Mouse (Mus musculus) heart, embryonic 13.5 days (tissue): ENCODE results near the gene Stk24. TPM values are rescaled to one million over a fixed set of nuclear protein-coding genes. Genes with fewer than 3 reads are reported as not detected.

Experiments used
- ATAC-seq: fragments of 200-750 bp; cut with Nextera tagmentation; 2 replicates; pipeline ENCODE4 v1.8.0; 2017; ENCODE audit warnings: moderate TSS enrichment; ENCODE audit not compliant: insufficient number of reproducible peaks, low FRiP score, low TSS enrichment; ENCODE audit errors: extremely low read depth
- H3K27ac ChIP-seq: fragments of 300-500 bp; sonication (generic); replicated peaks from 2 replicates; pipeline ENCODE4 v1.5.1; 2015; ENCODE audit warnings: moderate library complexity, mild to moderate bottlenecking, inconsistent platforms
- H3K27me3 ChIP-seq: fragments of 300-500 bp; sonication (generic); replicated peaks from 2 replicates; pipeline ENCODE4 v1.6.1; 2015; ENCODE audit warnings: mild to moderate bottlenecking, inconsistent platforms
- H3K36me3 ChIP-seq: fragments of 300-500 bp; sonication (generic); 2 replicates; pipeline ENCODE4 v1.6.1; 2015; ENCODE audit warnings: mild to moderate bottlenecking, inconsistent platforms
- H3K4me1 ChIP-seq: fragments of 300-500 bp; sonication (generic); 2 replicates; pipeline ENCODE4 v1.6.1; 2015; ENCODE audit warnings: inconsistent platforms
- H3K4me2 ChIP-seq: fragments of 300-500 bp; sonication (generic); 2 replicates; pipeline ENCODE4 v1.6.1; 2015; ENCODE audit warnings: inconsistent platforms, mild to moderate bottlenecking, moderate library complexity
- H3K4me3 ChIP-seq: fragments of 300-500 bp; sonication (generic); 2 replicates; pipeline ENCODE4 v1.5.1; 2015; ENCODE audit warnings: moderate library complexity, mild to moderate bottlenecking, inconsistent platforms
- H3K9ac ChIP-seq: fragments of 300-500 bp; sonication (generic); 2 replicates; pipeline ENCODE4 v1.6.1; 2015; ENCODE audit warnings: inconsistent platforms, mild to moderate bottlenecking, moderate library complexity
- H3K9me3 ChIP-seq: fragments of 300-500 bp; sonication (generic); 2 replicates; pipeline ENCODE4 v1.6.1; 2016; ENCODE audit warnings: inconsistent platforms
- WGBS: fragments of 180-500 bp; shearing (Covaris S2); methylation state at CpG from one replicate; pipeline ENCODE4 v1.1.7; 2015; ENCODE audit warnings: mixed read lengths; 5-methylcytosine and 5-hydroxymethylcytosine counted together
- polyA plus RNA-seq: library from polyadenylated mRNA; unstranded; fragments of >200 nt; fragmentation: Nextera tagmentation; extraction: Ambion mirVana; gene quantifications from 2 replicates; pipeline ENCODE4 v1.2.1, GENCODE M21; 2015

The Stk24 gene
- polyA plus RNA-seq, 1 experiment from 2014 or later, result 29.7 TPM

DNA sequence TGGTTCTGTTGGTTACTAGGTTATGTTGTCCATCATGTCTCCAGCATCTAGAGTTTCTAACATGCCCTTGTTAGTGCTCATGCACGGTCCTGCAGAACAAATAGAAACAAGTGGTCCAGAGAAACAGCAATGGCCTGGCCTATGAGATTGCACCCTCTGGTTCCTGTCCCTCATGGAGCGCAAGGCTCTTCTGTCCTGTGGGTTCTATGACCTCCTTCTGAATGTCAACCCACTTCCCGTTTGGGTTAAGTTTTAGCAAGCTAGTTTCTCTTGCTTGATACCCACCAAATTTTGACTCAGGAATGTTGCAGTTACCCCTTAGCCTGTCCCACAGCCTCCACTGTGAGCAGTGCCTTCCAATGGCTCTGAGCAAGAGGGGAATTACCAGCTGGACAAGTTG, 29.1 kb upstream of the Stk24 start:
- Histone ChIP-seq H3K4me2 (no peak overlapping the region), H3K4me3 (no peak overlapping the region), H3K36me3 (no peaks in the 10 kb centered on the region), H3K4me1 (no peaks in the 10 kb centered on the region), H3K9me3 (no peaks in the 10 kb centered on the region), H3K9ac (no peak overlapping the region), H3K27ac (no peak overlapping the region), H3K27me3 (no peaks in the 10 kb centered on the region)
- ATAC-seq, result no peak
- 79% methylated on average over 3 of the region's 3 CpGs for WGBS

DNA sequence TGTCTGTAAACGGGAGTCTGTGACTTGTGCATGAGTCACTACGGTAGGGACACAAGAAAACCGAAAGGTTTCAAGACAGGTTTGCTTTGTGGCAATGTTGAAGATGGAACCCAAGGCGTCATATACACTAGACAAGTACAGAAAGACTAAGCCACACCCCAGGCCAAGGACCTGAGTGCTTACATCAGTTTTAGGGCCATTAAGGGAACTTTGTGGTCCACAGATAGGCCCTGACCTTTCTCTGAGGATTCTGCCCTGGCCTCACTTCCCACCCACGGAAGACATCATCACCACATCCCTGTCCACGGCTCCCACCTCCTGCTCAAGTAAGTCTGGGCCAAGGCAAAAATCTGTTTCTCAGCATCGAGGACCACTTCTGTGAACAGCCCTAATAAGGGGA, 27.1 kb upstream of the Stk24 start:
- no peaks in the 10 kb centered on the region for H3K36me3 ChIP-seq
- ATAC-seq, result no peak
- no peaks in the 10 kb centered on the region for H3K27me3 ChIP-seq
- no peak overlapping the region for H3K4me3 ChIP-seq
- no peaks in the 10 kb centered on the region for H3K9me3 ChIP-seq
- H3K9ac ChIP-seq, result no peak overlapping the region
- 85% methylated on average over 7 of the region's 7 CpGs for WGBS
- no peak overlapping the region for H3K27ac ChIP-seq
- no peak overlapping the region for H3K4me2 ChIP-seq
- no peaks in the 10 kb centered on the region for H3K4me1 ChIP-seq

DNA sequence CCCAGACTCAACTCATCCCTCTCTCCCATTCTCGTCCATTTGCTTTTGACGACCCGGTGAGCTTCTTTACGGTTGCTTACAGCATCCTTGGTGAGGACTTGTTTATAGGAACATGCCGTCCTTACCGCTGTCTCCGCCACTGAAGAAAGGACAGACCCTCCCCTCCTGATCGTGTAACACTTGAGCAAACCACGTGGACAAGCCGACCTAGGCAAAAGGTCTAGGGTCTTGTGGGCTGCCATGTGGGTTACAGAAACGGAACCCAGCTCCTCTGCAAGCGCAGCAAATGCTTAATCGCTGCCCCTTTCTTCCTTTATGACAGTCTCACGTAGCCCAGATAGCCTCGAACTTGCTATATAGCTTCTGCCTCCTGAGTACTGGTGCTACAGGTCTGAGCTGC, 25.7 kb upstream of the Stk24 start:
- no peaks in the 10 kb centered on the region for H3K4me1 ChIP-seq
- no peaks in the 10 kb centered on the region for H3K9me3 ChIP-seq
- WGBS, result 42% methylated on average over 15 of the region's 15 CpGs
- H3K9ac ChIP-seq, result 0 out of 2 replicates have a peak overlapping the region, but pooled peaks have one; percentile 19
- H3K4me3 ChIP-seq, result peak overlapping the region; percentile 30
- H3K36me3 ChIP-seq, result no peaks in the 10 kb centered on the region
- H3K27ac ChIP-seq, result no peak overlapping the region
- ATAC-seq, result no peak
- no peaks in the 10 kb centered on the region for H3K27me3 ChIP-seq
- peak overlapping the region; percentile 60 for H3K4me2 ChIP-seq

DNA sequence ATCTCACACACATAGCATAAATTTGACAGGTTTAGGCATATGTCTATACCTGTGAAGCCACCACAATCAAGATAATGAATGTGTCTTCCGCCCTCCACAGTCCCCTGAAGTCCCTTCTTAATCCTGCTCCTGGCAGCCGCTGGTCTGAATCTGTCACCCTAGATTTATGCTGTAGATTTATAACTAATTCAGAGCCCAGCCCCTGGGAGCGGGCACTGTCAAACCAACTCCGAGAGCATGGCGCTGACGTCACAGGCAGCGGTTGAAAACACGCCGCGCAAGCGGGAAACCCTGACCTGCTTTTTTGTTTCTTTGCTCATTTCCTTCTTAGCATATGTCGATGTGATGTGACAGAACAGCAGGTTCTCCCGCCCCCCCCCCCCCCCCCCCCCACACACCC, 25.3 kb upstream of the Stk24 start:
- Histone ChIP-seq H3K4me2 (peak overlapping the region; percentile 60), H3K9me3 (no peaks in the 10 kb centered on the region), H3K36me3 (no peaks in the 10 kb centered on the region), H3K27ac (no peak overlapping the region), H3K4me1 (no peaks in the 10 kb centered on the region), H3K27me3 (no peaks in the 10 kb centered on the region), H3K4me3 (peak overlapping the region; percentile 30), H3K9ac (0 out of 2 replicates have a peak overlapping the region, but pooled peaks have one; percentile 19)
- ATAC-seq, result no peak
- 57% methylated on average over 13 of the region's 13 CpGs for WGBS

DNA sequence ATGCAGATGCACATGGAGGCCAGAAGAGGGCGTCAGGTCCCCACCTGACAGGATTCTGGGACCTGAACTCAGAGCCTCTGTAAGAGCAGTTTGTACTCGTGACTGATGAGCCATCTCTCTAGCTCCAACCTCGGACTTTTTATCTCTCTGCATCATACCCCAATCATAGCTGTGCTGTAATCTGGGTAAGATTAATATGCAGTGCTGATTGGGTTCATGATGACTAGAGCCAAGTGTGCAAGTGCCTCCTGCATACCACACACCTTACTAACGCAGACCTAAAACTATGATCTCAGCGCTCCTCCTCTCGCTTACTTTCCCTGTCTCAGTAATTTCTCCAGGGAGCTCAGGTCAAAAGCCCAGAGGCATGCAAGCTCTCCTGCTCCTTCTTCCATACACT, 19.9 kb upstream of the Stk24 start:
- H3K4me1 ChIP-seq, result no peaks in the 10 kb centered on the region
- no peaks in the 10 kb centered on the region for H3K27me3 ChIP-seq
- H3K9ac ChIP-seq, result no peak overlapping the region
- WGBS, result 80% methylated on average over 6 of the region's 6 CpGs
- no peak overlapping the region for H3K27ac ChIP-seq
- no peak overlapping the region for H3K4me2 ChIP-seq
- no peaks in the 10 kb centered on the region for H3K9me3 ChIP-seq
- no peaks in the 10 kb centered on the region for H3K36me3 ChIP-seq
- H3K4me3 ChIP-seq, result no peak overlapping the region
- ATAC-seq, result no peak

GRCm38 (mm10) chr14:121397471-121397870, 17.7 kb upstream of the Stk24 start:
- 47% methylated on average over 1 of the region's 1 CpGs for WGBS
- Histone ChIP-seq H3K9ac (no peak overlapping the region), H3K27me3 (no peaks in the 10 kb centered on the region), H3K4me3 (no peak overlapping the region), H3K4me1 (0 out of 2 replicates have a peak, but pooled peaks cover 1% of the 10 kb centered on the region), H3K4me2 (no peak overlapping the region), H3K27ac (no peak overlapping the region), H3K9me3 (no peaks in the 10 kb centered on the region), H3K36me3 (no peaks in the 10 kb centered on the region)
- no peak for ATAC-seq

DNA sequence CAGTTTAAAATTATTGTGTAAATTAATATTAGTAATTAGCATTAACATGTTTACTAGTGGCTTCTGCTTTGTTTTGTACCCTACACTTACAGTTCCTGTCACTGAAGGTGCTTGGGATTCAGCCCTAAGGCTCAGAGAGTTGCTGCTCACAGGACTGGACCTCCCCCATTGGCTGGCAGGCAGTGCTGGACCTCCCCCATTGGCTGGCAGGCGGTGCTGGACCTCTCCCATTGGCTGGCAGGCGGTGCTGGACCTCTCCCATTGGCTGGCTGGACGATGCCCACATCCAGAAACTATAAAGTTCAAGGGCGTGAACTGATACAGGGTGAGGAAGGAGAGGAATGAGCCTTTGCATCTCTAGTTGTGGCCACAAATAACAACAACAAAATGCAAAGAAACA, 15.3 kb upstream of the Stk24 start:
- Histone ChIP-seq H3K4me1 (peaks cover 13% of the 10 kb centered on the region; the same call in 1 of the 2 replicates), H3K27me3 (no peaks in the 10 kb centered on the region), H3K4me3 (no peak overlapping the region), H3K9me3 (no peaks in the 10 kb centered on the region), H3K9ac (no peak overlapping the region), H3K36me3 (no peaks in the 10 kb centered on the region), H3K4me2 (no peak overlapping the region), H3K27ac (no peak overlapping the region)
- 86% methylated on average over 4 of the region's 4 CpGs for WGBS
- ATAC-seq, result no peak

GRCm38 (mm10) chr14:121391927-121392326, 12.1 kb upstream of the Stk24 start:
- no peaks in the 10 kb centered on the region for H3K27me3 ChIP-seq
- WGBS, result 71% methylated on average over 5 of the region's 5 CpGs
- H3K9me3 ChIP-seq, result no peaks in the 10 kb centered on the region
- no peak overlapping the region for H3K9ac ChIP-seq
- H3K4me2 ChIP-seq, result no peak overlapping the region
- H3K4me1 ChIP-seq, result peaks cover 19% of the 10 kb centered on the region
- peak overlapping the region; percentile 51 for H3K27ac ChIP-seq
- H3K4me3 ChIP-seq, result no peak overlapping the region
- H3K36me3 ChIP-seq, result no peaks in the 10 kb centered on the region
- no peak for ATAC-seq

DNA sequence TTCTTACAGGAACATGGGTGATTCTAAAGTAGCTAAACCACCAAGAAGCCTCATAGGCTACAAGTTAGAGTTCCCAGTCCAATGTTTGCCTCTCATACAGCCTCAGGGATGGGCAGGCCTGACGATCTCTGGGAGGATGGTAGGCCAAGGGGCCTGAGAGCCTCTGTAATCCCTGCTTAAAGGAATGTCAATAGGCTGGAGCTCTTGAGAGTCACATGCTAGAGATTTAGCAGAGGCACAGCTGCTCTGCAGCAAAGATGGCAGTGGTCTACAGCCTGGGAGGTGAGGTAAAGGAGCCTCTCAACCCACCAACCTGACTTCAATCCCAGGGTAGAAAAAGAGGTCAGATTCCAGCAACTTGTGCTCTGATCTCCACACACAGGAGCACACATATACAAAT, 7.9 kb upstream of the Stk24 start:
- Histone ChIP-seq H3K4me3 (no peak overlapping the region), H3K9ac (no peak overlapping the region), H3K4me1 (peaks cover 53% of the 10 kb centered on the region), H3K27me3 (no peaks in the 10 kb centered on the region), H3K36me3 (no peaks in the 10 kb centered on the region), H3K4me2 (no peak overlapping the region), H3K27ac (peak overlapping the region; percentile 32; the same call in 1 of the 2 replicates), H3K9me3 (no peaks in the 10 kb centered on the region)
- WGBS, result 17% methylated on average over 1 of the region's 1 CpGs
- no peak for ATAC-seq

DNA sequence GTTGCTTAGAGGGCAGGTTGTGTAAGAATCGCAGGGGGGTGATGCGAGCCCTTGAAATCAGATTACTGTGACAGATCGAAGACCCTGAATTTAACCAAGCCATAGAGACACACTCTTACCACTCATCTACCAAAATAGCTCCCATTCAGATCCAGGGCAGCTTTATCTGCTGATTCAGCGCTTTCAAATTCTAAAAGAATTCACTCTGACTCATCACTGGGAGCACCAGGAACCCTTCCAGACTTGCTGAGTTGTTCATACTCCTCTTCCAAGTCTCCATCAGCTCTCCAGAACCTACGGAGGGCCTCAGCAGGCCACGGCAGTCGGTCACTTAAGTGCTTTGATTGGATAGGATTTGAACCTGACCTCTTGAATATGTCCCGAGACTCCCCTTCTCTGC, 5.6 kb upstream of the Stk24 start:
- H3K9ac ChIP-seq, result no peak overlapping the region
- no peak overlapping the region for H3K4me3 ChIP-seq
- peaks cover 40% of the 10 kb centered on the region for H3K4me1 ChIP-seq
- no peak for ATAC-seq
- no peaks in the 10 kb centered on the region for H3K9me3 ChIP-seq
- no peaks in the 10 kb centered on the region for H3K36me3 ChIP-seq
- no peaks in the 10 kb centered on the region for H3K27me3 ChIP-seq
- no peak overlapping the region for H3K27ac ChIP-seq
- no peak overlapping the region for H3K4me2 ChIP-seq
- WGBS, result 56% methylated on average over 8 of the region's 8 CpGs

DNA sequence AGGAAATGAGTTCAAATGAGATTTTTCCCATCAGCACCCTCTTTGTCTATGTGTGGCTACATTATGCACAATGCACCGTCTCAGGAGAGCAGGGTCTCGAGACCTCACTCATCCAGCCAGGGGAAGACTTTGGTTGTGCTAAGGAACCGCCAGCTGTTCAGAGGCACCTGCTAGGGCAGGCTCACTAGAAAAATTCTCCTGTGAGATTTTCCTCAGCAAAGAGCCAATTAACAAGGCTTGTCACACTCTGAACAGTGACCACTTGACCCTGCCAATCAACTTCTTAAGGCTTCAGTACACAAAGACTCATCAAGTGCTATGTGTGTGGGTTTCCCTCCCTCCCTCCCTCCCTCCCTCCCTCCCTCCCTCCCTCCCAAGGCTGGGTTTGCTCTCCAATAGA, 4.0 kb upstream of the Stk24 start:
- 52% methylated on average over 3 of the region's 3 CpGs for WGBS
- Histone ChIP-seq H3K36me3 (no peaks in the 10 kb centered on the region), H3K4me1 (peaks cover 46% of the 10 kb centered on the region), H3K9ac (no peak overlapping the region; the same call in 1 of the 2 replicates), H3K27ac (no peak overlapping the region), H3K4me2 (no peak overlapping the region), H3K27me3 (no peaks in the 10 kb centered on the region), H3K4me3 (no peak overlapping the region), H3K9me3 (no peaks in the 10 kb centered on the region)
- ATAC-seq, result no peak

DNA sequence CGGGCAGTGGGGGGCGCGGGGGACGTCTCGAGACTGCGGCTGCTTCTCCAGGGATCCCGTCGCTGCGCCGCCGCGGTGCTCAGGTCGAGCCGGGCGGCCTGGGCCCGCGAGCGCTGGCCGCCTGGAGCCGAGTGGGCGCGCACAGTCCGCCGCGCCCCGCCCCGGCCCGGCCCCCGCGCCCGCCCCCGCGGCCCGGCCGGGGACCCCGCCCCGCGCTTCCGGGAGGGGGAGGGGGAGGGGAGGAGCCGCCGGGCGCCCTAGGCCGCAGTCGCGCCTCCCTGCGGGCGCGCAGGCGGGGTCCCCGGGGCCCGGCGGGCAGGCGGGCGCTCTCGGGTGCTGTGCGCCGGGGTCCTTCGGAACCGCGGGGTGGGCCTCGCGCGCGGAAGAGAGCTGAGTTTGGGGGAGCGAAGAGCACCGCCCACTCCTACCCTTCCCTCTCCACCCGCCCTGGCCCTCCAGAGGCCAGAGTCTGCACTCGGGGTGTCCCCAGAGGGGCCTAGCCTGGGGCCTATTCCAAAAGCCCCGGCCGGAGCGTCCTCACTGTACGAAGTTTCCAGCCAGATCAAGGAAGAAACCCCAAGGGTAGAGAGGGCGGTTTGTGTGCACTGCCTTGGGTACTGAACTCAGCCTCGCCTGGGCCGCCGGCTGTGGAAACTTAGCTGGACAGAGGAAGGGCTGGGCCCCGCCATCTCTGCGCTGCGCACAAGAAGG, 540 bp downstream of the Stk24 start:
- H3K27ac ChIP-seq, result peak overlapping the region; percentile 96
- peak overlapping the region; percentile 84 for H3K4me2 ChIP-seq
- H3K9ac ChIP-seq, result peak overlapping the region; percentile 99
- peak overlapping the region; percentile 99 for H3K4me3 ChIP-seq
- H3K4me1 ChIP-seq, result peaks cover 55% of the 10 kb centered on the region
- WGBS, result under 1% methylated on average over 56 of the region's 79 CpGs
- H3K36me3 ChIP-seq, result peaks cover under 1% of the 10 kb centered on the region; the same call in 1 of the 2 replicates
- ATAC-seq, result peak; percentile 88
- H3K9me3 ChIP-seq, result no peaks in the 10 kb centered on the region
- no peaks in the 10 kb centered on the region for H3K27me3 ChIP-seq
